Mouse (Mus musculus) layer of hippocampus, postnatal 25 days (tissue): ENCODE results near the gene Prickle1. TPM values are rescaled to one million over a fixed set of nuclear protein-coding genes. Genes with fewer than 3 reads are reported as not detected.
A peak's percentile ranks its signal among the peaks of the same experiment; 100 is the strongest.

ENCODE experiments used
- DNase-seq, 2 experiments: peaks; one replicate each; pipeline ENCODE4 v3.0.0; 2022; ENCODE audit warnings: mixed read lengths in 2 of 2, low spot score in 1 of 2; ENCODE audit errors: extremely low spot score in 1 of 2
- total RNA-seq, 2 experiments: library from RNA; stranded (reverse); gene quantifications; 2 replicates each; pipeline ENCODE4 v1.2.3; 2021

The Prickle1 gene
- total RNA-seq, 2 experiments from 2014 or later = 71.5 to 79.6 TPM

DNA sequence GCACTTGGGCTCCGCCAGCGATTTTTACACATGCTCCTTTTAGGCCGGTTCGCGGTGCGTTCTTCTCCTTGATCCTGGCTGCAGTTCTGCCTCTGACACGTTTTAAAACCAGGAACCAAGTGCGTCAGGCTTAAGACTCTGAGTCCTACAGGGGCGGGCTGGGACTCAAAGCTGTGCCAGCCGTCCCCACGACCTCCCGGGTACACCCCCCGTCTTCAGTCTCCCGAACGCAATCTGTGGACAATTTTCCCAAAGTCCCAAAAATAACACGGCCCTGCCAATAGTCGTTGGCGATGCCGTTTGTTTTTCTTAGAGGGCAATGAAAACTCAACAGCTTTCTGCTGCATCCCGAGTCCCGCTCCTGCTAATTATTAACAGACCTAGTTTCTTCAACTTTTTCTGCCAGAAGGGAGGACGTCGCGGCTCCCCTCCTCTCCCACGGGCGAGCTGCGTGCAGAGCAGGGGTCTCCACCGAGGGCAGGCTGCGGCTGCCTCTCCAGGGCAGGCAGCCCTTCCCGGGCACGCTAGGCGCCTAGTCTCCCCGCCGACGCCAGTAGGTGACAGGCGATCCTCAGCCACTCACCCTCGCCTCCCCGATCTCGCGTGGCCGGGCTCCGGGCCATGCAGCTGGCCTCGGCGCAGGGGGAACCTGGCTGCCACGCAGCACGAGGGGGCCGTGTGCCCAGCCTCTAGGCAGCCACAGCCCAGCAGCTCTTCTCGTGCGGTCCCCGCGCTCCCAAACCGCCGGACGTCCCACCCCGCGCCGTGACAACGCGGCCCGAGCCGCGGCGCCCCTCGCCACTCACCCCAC is 598 bp downstream of the Prickle1 start:
- peak; percentile 28 to 55 for DNase-seq

DNA sequence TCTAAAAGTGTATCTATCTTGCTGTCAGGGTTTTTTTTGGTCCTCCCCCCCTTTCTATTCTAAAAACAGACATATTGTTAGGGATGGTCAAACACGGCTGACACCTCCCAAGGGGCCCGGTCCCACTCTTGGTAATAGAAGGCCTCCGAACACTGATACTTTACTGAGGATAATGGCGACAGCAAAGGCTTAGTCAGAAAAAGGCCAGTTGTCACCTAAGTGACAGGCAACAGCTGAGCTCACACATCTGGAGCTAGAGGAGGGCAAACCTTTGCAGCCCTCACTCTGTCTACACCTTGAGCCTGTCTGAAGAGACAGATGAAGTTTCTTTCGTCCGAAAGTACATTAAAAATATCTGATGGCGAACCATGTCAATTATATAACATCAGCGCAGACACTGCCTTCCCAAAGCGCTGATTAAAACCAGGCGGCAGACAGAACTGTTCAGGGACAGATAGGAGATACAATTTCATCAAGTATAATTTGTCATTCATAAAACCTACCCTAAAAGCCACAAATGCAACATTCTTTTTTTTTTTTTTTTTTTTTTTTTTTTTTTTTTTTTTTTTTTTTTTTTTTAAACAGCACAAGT is 1.3 kb downstream of the Prickle1 start:
- DNase-seq = no peak

DNA sequence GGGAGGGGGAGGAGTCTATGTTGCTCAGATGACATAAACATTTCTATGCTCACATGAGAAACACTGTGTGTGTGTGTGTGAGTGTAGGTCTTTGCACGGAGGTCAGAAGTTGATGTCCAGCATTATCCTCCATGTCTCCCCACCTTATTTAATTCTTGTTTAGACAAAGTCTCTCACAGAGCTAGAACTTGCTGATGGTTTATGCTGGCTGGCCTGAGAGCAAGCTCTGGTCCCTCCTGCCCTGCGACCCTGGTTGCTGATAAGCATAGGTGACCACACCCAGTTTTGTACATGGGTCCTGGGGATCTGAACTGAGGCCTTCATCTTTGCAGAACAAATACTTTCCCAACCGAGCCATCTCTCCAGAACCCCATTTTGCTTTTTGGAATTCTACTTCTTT is 3.1 kb downstream of the Prickle1 start:
- DNase-seq = no peak

DNA sequence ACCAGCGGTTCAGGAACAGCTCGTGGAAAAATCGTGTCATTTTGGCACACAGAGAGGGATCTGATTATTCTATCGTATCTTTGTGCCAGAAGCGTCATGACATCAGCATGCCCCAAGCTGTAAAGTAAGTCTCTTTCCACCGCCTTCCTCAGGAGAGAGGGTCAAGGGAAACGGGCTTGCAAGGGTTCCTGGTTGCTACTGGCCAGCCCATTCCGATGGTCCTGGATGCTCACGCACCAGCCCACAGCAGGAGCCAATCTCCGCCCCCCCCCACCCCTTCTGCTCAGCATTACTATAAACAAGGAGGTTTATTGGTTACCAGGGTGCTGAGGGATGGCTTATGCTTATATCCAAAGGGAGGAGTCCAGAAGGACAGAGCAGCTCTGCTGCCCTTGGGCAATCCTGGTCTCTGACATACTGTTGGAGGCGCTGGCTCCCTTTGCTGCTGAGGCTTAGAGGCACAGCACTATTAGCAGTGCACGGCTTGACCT is 3.8 kb downstream of the Prickle1 start:
- DNase-seq = no peak

DNA sequence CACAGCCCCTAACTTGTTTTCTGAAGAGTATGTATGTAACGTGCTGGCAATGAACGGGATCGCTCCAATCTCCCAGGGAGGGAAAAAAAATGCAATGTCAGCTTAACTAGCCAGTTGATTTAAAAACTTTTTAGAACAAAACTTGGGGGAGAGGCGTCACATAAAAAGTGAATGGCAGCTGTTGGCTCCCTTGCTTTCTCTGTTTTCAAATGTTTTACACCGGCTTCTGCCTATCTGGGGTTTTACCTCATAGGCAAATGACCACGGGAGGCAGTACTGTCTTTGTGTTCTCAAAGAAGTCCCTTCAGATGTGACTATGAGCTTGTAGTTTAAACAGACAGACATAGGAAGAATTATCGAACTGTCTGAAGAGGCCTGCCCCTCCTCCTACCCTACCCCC is 4.3 kb downstream of the Prickle1 start:
- DNase-seq = no peak

DNA sequence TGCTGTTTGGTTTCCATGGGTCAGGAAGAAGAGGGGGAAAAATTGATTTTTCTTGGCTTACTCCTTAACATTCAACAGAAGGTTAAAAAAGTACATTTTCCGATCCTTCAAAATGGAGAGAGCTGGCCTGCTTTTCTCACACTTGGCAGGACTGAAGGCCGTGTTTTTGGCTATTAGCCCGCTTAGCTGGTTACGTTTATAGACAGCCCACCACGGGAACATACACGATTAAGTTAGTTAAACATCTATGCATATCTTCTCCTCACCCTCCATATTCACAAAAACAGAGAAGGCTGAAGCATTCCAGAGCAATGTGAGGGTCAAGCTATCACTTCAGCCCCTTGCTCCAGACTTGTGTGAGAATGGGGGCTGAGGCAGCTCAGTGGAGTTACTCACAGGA is 7.3 kb downstream of the Prickle1 start:
- DNase-seq = no peak

DNA sequence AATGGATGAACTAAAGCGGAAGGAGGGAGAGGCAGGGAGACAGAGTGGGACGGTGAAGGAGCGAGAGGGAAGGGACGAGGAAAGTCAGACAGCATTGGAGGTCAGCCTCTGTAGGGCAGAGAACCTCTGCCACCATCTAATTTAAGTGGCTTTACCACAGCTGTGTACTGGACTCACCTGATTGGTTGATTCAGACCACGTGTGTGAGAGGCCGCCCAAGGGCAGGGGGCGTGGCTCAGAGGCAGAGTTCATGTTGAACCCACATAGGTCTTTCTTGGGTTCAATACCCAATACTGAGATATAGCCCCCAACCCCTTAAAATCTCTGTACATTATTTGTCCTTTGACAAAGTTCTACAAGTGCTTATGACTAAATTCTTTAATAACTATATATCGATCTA is 8.0 kb downstream of the Prickle1 start:
- DNase-seq = no peak

DNA sequence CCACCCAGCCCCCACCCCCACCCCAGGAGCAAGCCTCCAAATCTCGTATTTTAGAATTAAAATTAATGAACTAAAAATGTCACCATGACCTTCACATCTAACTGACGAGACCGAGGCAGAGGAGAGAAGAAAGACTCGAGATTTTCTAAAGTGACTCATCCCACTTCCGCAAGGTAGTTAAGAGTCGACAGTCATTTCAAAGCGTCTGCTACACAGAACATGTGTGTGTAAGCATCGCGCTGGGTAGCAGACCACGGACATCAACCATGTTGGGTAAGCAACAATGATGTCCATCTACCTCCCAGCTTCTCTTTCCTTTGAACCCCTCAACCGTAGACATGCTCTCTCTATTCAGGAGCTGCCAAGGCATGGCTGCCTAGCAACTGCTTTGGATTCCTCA is 12.6 kb downstream of the Prickle1 start:
- no peak for DNase-seq

DNA sequence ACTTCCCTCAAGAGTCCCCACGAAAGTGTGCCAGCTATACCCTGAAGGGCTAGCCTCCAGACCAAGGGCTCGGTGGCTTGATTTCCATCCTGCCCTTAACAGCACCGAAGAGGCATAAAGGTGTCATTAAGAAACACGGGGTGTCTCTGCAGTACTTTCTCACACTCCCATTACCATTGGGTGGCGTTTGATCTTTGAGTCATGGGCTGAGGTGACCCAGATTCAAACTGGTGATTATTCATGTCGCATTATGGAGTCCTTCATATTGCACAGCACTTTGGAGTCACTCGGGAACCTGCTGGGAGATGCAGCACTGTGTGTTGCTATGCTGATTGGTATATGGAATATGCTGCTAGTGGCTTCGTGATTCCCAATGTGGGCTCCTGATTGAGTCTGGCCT is 14.0 kb downstream of the Prickle1 start:
- DNase-seq = no peak

DNA sequence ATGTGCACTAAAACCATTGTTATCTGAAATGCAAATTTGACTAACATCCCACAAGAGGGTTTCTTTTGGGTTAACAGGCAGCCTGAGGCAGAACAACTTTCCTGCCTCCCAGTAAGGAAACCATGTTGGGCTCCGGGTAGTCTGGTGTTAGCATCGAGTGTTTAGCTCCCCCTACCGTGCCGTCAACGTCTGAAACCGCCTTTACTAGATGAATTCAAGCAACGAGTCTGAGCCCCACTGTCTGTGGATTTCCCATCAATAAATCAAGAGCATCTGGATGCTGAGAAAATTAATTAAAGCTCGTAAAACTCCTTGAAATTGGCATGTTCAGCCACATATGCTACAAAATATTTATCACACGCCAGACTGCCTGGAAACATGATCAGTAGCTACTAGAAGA is 15.8 kb downstream of the Prickle1 start:
- DNase-seq = peak in 1 of 2 experiments; percentile 29

DNA sequence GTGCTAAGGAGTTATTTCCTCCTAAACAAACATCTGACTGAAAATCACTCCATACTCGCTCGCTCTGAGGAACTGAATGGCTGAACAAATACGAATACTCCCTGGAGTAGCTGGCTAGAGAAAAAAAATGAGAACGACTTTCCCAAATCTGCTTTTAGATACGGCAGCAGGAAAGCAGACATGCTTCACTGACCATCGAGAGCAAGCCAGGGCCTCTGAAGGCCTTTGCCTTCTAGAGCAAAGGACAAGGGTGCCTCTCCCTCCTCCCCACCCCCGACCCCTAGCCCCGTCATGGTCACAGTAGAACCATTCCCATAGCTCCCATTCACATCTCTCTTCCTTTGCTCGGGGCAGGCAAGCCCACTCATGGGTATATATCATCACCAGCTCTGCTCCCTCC is 16.6 kb downstream of the Prickle1 start:
- DNase-seq = no peak

DNA sequence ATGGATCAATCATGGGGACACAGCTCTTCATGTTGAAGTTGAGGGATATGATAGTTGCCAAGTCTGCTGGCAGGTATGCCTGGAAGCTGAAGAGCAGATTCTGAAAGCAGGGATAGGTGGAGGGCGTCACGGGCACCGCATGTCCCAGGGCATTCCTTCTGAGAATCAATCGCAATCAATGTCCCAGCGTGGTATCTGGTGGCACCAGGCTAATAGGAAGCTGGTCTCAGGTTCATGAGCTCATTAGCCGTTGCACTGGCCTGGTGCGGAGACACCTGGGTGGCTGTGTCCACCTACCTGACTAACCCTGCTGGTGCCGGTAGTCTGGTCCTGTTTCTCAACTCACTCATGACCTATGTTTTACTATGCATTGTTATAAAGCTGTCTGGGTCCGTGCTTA is 19.3 kb downstream of the Prickle1 start:
- no peak for DNase-seq

DNA sequence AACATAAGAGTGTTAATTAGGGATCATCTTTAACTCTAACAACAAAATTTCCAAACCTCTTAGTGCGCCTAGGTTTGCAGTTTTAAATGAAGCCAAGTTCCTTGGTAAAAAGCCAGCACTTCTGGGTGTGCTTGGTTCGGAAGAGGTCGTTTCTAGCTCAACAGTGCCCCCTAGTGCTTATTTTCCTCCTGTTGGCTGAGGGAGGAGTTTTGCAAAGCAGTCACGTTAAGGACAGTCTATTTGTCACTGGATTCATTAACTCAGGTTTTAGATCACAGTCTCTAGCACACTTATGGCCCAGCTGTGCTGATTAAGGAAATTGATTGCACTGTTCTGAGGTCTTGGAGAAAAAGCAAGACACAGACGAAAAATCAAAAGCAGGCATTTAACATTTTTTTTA is 19.8 kb downstream of the Prickle1 start:
- DNase-seq = peak; percentile 52 to 72

DNA sequence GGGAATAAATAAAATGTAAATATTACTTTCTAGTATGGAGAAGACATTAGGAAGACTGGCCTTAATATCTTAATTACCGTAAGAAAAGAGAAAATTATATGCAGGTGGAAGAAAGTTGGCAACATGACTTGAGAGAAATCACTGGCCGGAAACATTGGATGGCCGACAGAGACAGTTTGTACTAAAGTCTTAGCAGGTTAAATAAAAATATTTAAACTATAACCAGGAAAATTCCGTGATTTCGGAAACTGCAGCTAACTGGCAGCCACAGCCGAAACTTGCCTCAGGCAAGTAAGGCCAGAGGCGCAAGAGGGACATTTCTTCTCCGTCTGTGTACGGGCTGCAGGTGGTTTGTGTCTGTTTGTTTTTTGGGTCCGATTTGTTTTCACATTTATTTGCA is 22.8 kb downstream of the Prickle1 start:
- no peak for DNase-seq

DNA sequence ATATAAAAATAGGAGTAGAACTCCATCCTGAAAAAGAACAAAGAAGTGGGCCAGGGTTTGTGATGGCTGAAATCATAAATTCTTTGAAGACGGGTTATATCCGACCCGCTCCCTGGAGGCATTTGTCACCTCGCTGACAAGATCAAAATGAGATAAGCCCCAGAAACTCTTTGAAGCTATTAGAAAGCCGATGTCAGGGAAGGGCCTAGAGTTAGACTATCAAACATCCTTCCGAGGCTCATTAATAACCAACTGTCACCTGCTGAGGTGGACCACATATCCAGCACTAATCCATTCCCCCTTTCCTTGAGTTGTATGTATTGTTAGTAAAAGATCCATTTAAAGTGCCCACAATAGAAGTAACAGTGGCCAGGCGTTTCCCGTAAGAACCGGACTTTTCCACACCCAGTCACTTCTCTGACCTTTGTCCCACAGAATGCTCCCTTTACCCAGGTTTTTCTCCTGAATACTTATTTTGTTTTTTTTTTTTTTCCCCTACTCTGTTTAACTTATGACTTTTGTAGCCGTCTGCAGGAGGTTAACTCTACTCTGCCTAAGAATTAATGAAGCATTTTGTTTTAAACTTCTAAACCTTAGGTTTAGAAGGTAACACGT is 24.7 kb downstream of the Prickle1 start:
- DNase-seq = no peak

DNA sequence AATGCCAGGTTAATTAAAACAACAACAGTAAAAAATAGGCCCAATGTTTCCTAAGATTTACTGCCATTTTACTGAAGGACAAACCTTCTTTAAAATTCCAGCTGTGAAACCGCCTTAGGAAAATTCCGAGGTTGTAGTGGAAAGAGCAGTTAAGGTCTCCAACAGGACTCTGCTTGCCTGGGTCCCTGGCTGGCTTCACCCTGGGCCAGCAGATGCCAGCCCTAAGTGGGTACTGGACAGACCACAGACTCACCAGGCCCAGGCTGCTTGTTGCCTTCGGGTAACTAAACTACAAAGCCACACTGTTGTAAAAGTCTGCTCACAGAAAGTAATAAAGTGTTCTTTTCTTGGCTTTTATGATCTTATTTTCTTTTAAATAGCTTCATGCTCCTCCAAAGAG is 26.8 kb downstream of the Prickle1 start:
- DNase-seq = no peak

DNA sequence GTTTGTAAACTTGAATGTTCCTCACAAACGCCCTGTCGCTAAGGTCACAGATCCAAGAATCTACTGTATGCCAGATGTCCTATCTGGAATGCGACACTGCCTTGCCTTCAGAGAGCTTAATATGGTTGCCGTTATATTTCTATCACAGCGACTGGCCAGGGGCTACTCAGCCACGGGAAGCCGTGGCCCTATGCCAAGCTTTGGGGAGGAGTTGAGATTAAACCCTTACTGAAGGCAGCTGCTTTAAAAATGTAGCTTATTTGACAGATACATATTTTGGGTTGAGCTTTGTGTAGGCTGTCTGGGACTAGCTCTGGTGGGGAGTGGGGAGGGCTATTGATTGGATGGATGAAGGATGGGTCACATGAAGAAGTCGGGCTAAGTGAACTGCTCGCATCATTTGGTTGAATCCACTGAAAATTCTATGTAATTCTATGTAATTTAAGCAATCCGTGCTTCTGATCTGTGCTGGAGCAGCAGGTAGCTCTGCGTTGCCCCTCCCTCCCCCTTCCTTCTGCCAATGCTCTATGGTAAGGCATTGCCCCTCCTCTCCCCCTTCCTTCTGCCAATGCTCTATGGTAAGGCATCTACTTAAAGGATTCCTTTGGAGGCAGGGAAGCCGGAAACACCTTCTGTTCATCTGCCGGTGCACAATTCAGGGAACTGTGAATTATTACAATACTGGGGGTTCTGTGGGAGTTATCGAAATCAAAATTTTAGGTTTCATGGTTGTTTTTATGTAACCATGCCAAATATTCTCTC is 28.0 kb downstream of the Prickle1 start:
- DNase-seq = no peak

DNA sequence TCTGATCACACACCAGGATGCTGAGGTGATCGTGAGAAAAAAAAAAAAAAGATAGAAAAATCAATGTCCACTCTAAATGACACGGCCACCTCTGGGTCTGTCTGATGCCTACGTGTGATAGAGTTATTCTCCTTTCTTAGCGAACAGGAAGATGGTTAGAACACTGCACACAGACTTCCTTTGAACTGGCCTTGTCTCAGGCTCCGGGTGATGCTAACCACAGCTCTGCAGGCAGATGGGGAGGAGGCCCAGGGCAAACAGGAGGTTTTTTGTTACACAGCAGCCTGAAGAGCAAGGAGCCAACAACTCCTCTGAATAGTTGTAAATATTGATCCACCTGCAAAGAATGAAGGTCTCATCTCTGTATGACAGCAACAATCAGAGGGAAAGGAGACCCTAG is 32.2 kb downstream of the Prickle1 start:
- DNase-seq = no peak

DNA sequence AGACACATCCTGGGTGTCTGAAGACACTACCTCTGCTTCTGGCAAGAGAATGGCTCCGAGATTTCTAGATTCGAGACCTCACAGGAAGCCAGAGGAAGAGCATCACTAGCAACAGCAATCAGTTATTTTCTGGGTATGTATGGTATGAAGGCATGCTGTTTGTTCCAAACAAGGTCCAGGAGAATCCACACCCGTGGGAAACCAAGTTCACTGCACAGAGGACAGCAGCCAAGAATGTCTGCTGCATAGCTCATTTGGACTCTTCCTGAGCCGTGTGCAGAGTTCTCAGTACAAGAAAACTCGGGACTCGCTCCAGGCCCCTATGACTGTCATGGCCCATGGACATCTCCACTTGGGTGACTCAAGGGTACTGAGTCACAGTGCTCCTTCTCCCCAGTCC is 34.2 kb downstream of the Prickle1 start:
- no peak for DNase-seq

DNA sequence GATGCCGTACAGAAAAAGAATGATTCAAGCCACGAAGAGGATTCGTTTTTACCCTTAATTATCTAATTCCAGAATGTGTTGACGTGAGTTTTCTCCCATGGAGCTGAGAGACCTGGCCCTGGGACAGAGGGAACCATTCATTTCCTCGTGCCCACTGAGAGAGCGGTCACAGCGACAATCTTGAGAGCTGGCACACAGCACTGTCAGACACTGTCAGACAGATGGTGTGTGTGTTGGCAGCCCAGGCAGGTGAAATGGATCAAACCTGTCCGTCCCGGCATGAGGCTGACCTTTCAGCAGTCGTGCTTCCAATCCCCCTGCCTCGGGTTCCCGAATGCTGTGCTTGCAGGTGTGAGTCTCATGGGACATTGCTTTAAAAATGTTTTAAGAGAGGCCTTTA is 37.3 kb downstream of the Prickle1 start:
- DNase-seq = no peak

DNA sequence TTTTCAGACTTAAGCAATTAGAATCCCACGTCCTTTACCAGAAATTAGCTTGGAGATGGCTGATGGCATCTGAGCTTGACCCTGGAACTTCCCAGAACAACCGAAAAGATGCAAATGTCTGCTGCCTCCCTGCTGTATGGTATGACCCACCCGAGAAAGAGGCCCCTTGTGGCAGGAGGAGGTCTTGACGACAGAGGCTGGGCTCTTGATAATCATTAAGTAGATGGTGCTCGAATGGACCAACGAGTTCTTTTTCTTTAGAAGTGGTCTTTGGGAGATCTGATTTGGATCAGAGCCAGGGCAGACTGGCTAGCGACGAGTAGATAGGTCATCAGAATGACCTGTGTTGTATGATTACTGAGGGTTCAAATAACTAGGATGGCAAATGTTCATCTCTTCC is 40.0 kb downstream of the Prickle1 start:
- no peak for DNase-seq
